Mouse (Mus musculus) neural tube, embryonic 11.5 days (tissue): ENCODE results near the gene Sirpa. TPM values are rescaled to one million over a fixed set of nuclear protein-coding genes. Genes with fewer than 3 reads are reported as not detected.

Experiments
- polyA plus RNA-seq: library from polyadenylated mRNA; unstranded; fragments of >200 nt; fragmentation: Nextera tagmentation; extraction: Ambion mirVana; gene quantifications from 2 replicates; pipeline ENCODE4 v1.2.1, GENCODE M21; 2014

Gene Sirpa
- polyA plus RNA-seq, 1 experiment from 2014 or later: 18.9 TPM

Other genes with a start within 250 kb of the Sirpa start
- gene Il1b, start 221.7 kb upstream of the Sirpa start, polyA plus RNA-seq: not detected in 2 replicates
- not detected in 2 replicates for gene F830045P16Rik, start 56.2 kb upstream of the Sirpa start, polyA plus RNA-seq
- 2.7 and 3.0 TPM in 2 replicates for gene Pdyn, start 107.0 kb downstream of the Sirpa start, polyA plus RNA-seq
- gene Stk35, start 207.7 kb downstream of the Sirpa start, polyA plus RNA-seq: 18.2 and 19.3 TPM in 2 replicates